Mouse (Mus musculus) kidney, postnatal 0 days (tissue): ENCODE results near the gene Sugt1. TPM values are rescaled to one million over a fixed set of nuclear protein-coding genes. Genes with fewer than 3 reads are reported as not detected.

ENCODE experiments used
- ATAC-seq: fragments of 200-750 bp; cut with Nextera tagmentation; replicated peaks from 2 replicates; pipeline ENCODE4 v1.8.0; 2017; ENCODE audit warnings: low read depth, moderate number of reproducible peaks, moderate TSS enrichment, moderate library complexity; ENCODE audit not compliant: low FRiP score
- DNase-seq: peaks from one replicate; pipeline ENCODE4 v3.0.0-alpha.2; 2016; ENCODE audit warnings: low spot score
- H3K27ac ChIP-seq: fragments of 300-500 bp; sonication (generic); 2 replicates; pipeline ENCODE4 v1.5.1; 2014; ENCODE audit warnings: mild to moderate bottlenecking
- H3K27me3 ChIP-seq: fragments of 300-500 bp; sonication (generic); 2 replicates; pipeline ENCODE4 v1.6.1; 2014; ENCODE audit warnings: low read length, mixed read lengths; ENCODE audit not compliant: insufficient read depth
- H3K36me3 ChIP-seq: fragments of 300-500 bp; sonication (generic); 2 replicates; pipeline ENCODE4 v1.6.1; 2014; ENCODE audit warnings: low read length, mixed read lengths; ENCODE audit not compliant: insufficient read depth
- H3K4me1 ChIP-seq: fragments of 300-500 bp; sonication (generic); replicated peaks from 2 replicates; pipeline ENCODE4 v1.6.1; 2014; ENCODE audit warnings: antibody characterized with exemption, low read length, mixed read lengths; ENCODE audit not compliant: insufficient read depth
- H3K4me2 ChIP-seq: fragments of 300-500 bp; sonication (generic); 2 replicates; pipeline ENCODE4 v1.6.1; 2014; ENCODE audit warnings: mild to moderate bottlenecking, low read length, moderate library complexity, mixed read lengths
- H3K4me3 ChIP-seq: fragments of 300-500 bp; sonication (generic); replicated peaks from 2 replicates; pipeline ENCODE4 v1.5.1; 2014; ENCODE audit warnings: low read depth, low read length
- H3K9ac ChIP-seq: fragments of 300-500 bp; sonication (generic); 2 replicates; pipeline ENCODE4 v1.6.1; 2014; ENCODE audit warnings: low read depth, low read length
- H3K9me3 ChIP-seq: fragments of 300-500 bp; sonication (generic); replicated peaks from 2 replicates; pipeline ENCODE4 v1.6.1; 2016; ENCODE audit warnings: low read length, inconsistent platforms, mixed read lengths
- CTCF ChIP-seq: IDR thresholded peaks from 2 replicates; pipeline ENCODE4 v1.5.1; 2016; ENCODE audit warnings: antibody characterized with exemption, low read depth, mild to moderate bottlenecking, moderate library complexity
- WGBS: fragments of 180-500 bp; shearing (Covaris S2); extraction: QIAGEN DNeasy Blood & Tissue Kit; methylation state at CpG from one replicate; pipeline ENCODE4 v1.1.7; 2014; 5-methylcytosine and 5-hydroxymethylcytosine counted together
- microRNA-seq: library from miRNA; unstranded; fragments of <30 nt; microRNA quantifications from one replicate; pipeline ENCODE4, GENCODE M21; 2016
- polyA plus RNA-seq: library from polyadenylated mRNA; unstranded; fragments of >200 nt; fragmentation: Nextera tagmentation; extraction: Ambion mirVana; gene quantifications from 2 replicates; pipeline ENCODE4 v1.2.1, GENCODE M21; 2015

Gene Sugt1
- polyA plus RNA-seq, 1 experiment from 2014 or later = 119 TPM

GRCm38 (mm10) chr14:79680652-79681051 lies 93.2 kb downstream of the Sugt1 start:
- no peak for TF ChIP-seq CTCF
- no peak for ATAC-seq
- Histone ChIP-seq H3K27ac (no peak overlapping the region), H3K4me3 (no peak overlapping the region), H3K9me3 (no peaks in the 10 kb centered on the region), H3K4me1 (no peaks in the 10 kb centered on the region), H3K9ac (no peak overlapping the region), H3K36me3 (no peaks in the 10 kb centered on the region), H3K4me2 (no peak overlapping the region), H3K27me3 (no peaks in the 10 kb centered on the region)
- DNase-seq = no peak
- WGBS = 60% methylated on average over 5 of the region's 5 CpGs

Small RNA genes lying within 50 kb of the gene (microRNA-seq; reads per million reads assigned to microRNA genes)
- not detected for gene Gm27857

Other genes with a start within 250 kb of the Sugt1 start
- gene Naa16, start 196.9 kb upstream of the Sugt1 start, polyA plus RNA-seq = 30.7 and 32.5 TPM in 2 replicates
- 10.9 and 12.2 TPM in 2 replicates for gene Mtrf1, start 189.9 kb upstream of the Sugt1 start, polyA plus RNA-seq
- 9.7 and 10.1 TPM in 2 replicates for gene Kbtbd7, start 161.2 kb upstream of the Sugt1 start, polyA plus RNA-seq
- gene Kbtbd6, start 135.9 kb upstream of the Sugt1 start, polyA plus RNA-seq = 2.0 and 2.1 TPM in 2 replicates
- 18.2 and 18.3 TPM in 2 replicates for gene Elf1, start 106.5 kb upstream of the Sugt1 start, polyA plus RNA-seq
- 46.8 and 47.6 TPM in 2 replicates for gene Wbp4, start 106.2 kb upstream of the Sugt1 start, polyA plus RNA-seq
- gene Cnmd, start 74.5 kb downstream of the Sugt1 start, polyA plus RNA-seq = 1.7 and 3.1 TPM in 2 replicates
- gene Pcdh8, start 183.6 kb downstream of the Sugt1 start, polyA plus RNA-seq = 1.4 TPM in 2 replicates